Mouse (Mus musculus): ENCODE results near the gene Macf1. TPM values are rescaled to one million over a fixed set of nuclear protein-coding genes. Genes with fewer than 3 reads are reported as not detected.
A peak's percentile ranks its signal among the peaks of the same experiment; 100 is the strongest.
"Not testable (repeated sequence)": the region's sequence is repeated elsewhere in the genome, so short reads cannot be mapped to it uniquely, and the experiment has no call there.

Macf1 gene
- polyA plus RNA-seq, 1 experiment from 2014 or later = 75.7 TPM

DNA sequence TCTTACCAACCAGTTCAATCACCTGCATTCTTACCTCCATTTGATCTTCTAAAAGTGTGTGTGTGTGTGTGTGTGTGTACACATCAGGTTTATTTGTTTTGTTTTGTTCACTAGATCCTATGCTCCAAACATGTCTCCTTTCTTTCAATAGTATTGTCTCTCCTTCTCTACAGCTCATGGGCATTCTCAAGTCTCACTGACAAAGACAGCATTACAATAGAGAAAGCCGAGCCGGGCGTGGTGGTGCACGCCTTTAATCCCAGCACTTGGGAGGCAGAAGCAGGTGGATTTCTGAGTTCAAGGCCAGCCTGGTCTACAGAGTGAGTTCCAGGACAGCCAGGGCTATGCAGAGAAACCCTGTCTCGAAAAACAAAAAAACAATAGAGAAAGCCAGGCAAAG, 30.7 kb downstream of the Macf1 start:
- H3K4me1 ChIP-seq (ENCODE audit: control insufficient read depth, insufficient read depth, low read length); H3K36me3 ChIP-seq (ENCODE audit: control insufficient read depth, insufficient read depth, low read length); H3K4me2 ChIP-seq (ENCODE audit: low read length); H3K4me3 ChIP-seq (ENCODE audit: low read depth, low read length); ATAC-seq; H3K9ac ChIP-seq (ENCODE audit: low read depth, low read length); H3K9me3 ChIP-seq (replicated peaks; ENCODE audit: control insufficient read depth, low read length, poor library complexity, severe bottlenecking); H3K27ac ChIP-seq (ENCODE audit: low read length); H3K27me3 ChIP-seq (ENCODE audit: control insufficient read depth, insufficient read depth, low read depth, low read length): not testable (repeated sequence)
- WGBS = 85% methylated on average over 5 of the region's 5 CpGs

DNA sequence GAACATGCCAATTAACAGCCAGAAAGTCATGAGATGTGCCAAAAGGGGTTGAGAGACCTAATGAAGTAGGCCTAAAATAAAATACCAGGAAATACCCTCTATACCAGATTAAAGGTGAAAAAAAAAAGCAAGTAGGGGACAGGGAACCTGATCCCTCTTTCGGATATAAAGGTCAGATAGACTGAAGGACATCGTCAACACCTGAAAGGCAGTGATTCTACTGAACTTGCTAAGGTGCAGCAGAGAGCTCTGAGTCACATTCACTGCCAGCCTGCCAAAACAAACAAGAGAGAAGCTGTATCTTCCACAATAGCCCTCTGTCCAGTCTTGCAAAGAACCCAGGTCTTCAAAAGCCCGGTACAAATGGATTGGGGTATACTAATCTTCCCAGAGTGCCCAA, 32.0 kb downstream of the Macf1 start:
- H3K36me3 ChIP-seq (ENCODE audit: control insufficient read depth, insufficient read depth, low read length) = no peaks in the 10 kb centered on the region; the same call in 1 of the 2 replicates
- WGBS = 88% methylated on average over 3 of the region's 3 CpGs
- no peak overlapping the region for H3K4me3 ChIP-seq (ENCODE audit: low read depth, low read length)
- ATAC-seq = no peak
- no peaks in the 10 kb centered on the region for H3K9me3 ChIP-seq (replicated peaks; ENCODE audit: control insufficient read depth, low read length, poor library complexity, severe bottlenecking)
- H3K9ac ChIP-seq (ENCODE audit: low read depth, low read length) = no peak overlapping the region
- H3K27ac ChIP-seq (ENCODE audit: low read length) = no peak overlapping the region
- no peaks in the 10 kb centered on the region for H3K27me3 ChIP-seq (ENCODE audit: control insufficient read depth, insufficient read depth, low read depth, low read length)
- H3K4me2 ChIP-seq (ENCODE audit: low read length) = no peak overlapping the region
- H3K4me1 ChIP-seq (ENCODE audit: control insufficient read depth, insufficient read depth, low read length) = no peaks in the 10 kb centered on the region

DNA sequence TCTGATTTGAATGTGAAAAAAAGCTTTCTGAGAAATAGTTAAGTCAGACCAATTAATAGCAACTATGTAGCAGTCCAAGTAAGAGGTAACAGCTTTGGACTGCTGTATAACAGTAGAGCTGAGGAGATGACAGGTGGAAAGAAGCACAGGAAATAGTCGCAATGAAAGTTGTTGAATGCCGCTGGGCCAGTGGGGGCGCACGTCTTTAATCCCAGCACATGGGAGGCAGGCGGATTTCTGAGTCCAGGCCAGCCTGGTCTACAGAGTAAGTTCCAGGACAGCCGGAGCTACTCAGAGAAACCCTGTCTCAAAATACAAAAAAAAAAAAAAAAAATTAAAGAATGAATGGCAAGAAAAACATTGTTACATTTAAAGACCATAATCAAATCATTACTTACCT, 35.0 kb downstream of the Macf1 start:
- Histone ChIP-seq H3K4me1 (ENCODE audit: control insufficient read depth, insufficient read depth, low read length) (no peaks in the 10 kb centered on the region), H3K27ac (ENCODE audit: low read length) (no peak overlapping the region), H3K36me3 (ENCODE audit: control insufficient read depth, insufficient read depth, low read length) (no peaks in the 10 kb centered on the region; the same call in 1 of the 2 replicates), H3K9me3 (replicated peaks; ENCODE audit: control insufficient read depth, low read length, poor library complexity, severe bottlenecking) (no peaks in the 10 kb centered on the region), H3K27me3 (ENCODE audit: control insufficient read depth, insufficient read depth, low read depth, low read length) (no peaks in the 10 kb centered on the region), H3K4me2 (ENCODE audit: low read length) (no peak overlapping the region), H3K4me3 (ENCODE audit: low read depth, low read length) (no peak overlapping the region), H3K9ac (ENCODE audit: low read depth, low read length) (no peak overlapping the region)
- WGBS = 90% methylated on average over 6 of the region's 6 CpGs
- ATAC-seq = no peak

DNA sequence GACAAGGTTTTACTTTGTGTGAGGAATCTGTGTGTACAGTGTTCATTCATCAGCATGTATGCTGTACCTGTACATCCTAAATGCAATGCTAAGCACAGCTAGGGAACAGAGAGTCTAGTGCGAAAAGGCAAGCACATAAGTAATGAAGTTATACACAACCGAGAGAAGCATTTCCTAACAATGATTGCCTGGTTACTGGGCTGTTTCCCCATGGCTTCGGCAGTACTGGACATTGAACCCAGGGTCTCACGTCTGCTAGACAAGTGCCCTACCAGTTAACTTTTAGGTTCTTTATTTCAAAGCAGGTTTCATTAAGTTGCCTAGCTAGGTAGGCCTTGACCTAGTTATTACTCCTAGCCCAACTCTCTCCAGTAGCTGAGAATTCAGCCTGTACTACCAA, 36.5 kb downstream of the Macf1 start:
- H3K36me3 ChIP-seq (ENCODE audit: control insufficient read depth, insufficient read depth, low read length) = no peaks in the 10 kb centered on the region; the same call in 1 of the 2 replicates
- H3K27ac ChIP-seq (ENCODE audit: low read length) = no peak overlapping the region
- peaks cover 5% of the 10 kb centered on the region for H3K4me1 ChIP-seq (ENCODE audit: control insufficient read depth, insufficient read depth, low read length)
- ATAC-seq = no peak
- H3K9ac ChIP-seq (ENCODE audit: low read depth, low read length) = no peak overlapping the region
- H3K9me3 ChIP-seq (replicated peaks; ENCODE audit: control insufficient read depth, low read length, poor library complexity, severe bottlenecking) = no peaks in the 10 kb centered on the region
- H3K4me2 ChIP-seq (ENCODE audit: low read length) = no peak overlapping the region
- WGBS = 93% methylated on average over 4 of the region's 4 CpGs
- H3K27me3 ChIP-seq (ENCODE audit: control insufficient read depth, insufficient read depth, low read depth, low read length) = no peaks in the 10 kb centered on the region
- no peak overlapping the region for H3K4me3 ChIP-seq (ENCODE audit: low read depth, low read length)

DNA sequence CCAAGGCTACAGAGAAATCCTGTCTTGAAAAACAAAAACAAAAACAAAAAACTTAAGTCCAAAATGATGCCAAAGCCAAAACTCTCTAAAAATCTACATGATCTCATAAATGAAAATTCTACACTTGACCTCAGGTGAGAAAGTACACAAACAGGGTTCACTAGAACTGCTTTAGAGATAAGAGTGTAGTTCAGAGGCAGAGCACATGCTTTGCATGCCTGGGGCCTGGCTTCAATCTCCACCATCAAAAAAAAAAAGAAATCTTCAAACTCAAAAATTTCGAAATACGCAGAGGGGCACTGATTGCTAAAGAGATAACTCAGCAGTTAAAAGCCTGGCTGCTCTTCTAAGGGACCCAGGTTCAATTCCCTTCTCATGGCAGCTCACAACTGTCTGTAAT, 37.1 kb downstream of the Macf1 start:
- Histone ChIP-seq H3K27me3 (ENCODE audit: control insufficient read depth, insufficient read depth, low read depth, low read length) (no peaks in the 10 kb centered on the region), H3K27ac (ENCODE audit: low read length) (no peak overlapping the region), H3K36me3 (ENCODE audit: control insufficient read depth, insufficient read depth, low read length) (no peaks in the 10 kb centered on the region; the same call in 1 of the 2 replicates), H3K9me3 (replicated peaks; ENCODE audit: control insufficient read depth, low read length, poor library complexity, severe bottlenecking) (no peaks in the 10 kb centered on the region), H3K4me3 (ENCODE audit: low read depth, low read length) (no peak overlapping the region), H3K4me1 (ENCODE audit: control insufficient read depth, insufficient read depth, low read length) (peaks cover 9% of the 10 kb centered on the region), H3K4me2 (ENCODE audit: low read length) (no peak overlapping the region), H3K9ac (ENCODE audit: low read depth, low read length) (no peak overlapping the region)
- ATAC-seq = no peak
- 97% methylated on average over 2 of the region's 2 CpGs for WGBS

DNA sequence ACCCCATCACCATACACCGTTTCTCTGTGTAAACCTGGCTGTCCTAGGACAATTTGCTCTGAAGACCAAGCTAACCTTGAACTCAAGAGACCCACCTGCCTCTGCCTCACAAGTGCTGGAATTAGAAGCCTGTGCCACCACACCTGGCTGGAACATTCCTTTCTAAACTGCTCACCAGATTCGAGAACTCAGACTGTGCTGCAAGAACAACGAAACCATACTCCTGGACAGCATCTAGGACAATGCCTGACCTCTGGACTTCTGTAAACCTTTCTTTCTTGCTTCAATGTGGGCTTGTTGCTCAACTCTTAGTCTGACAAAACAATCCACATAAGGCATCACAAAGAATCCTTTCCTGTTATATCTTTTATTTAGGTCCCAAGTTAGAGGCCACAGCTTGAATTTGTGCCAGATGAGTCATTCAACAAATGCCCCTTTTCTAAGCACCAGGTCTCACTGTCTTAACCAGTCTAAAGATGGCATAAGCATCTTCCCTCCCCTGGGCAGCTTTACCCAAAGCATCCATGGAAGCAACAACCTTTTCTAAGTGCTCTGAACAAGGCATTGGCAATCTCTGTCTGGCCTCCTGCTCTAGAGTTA, 38.8 kb downstream of the Macf1 start:
- ATAC-seq = no peak
- no peak overlapping the region for H3K4me3 ChIP-seq (ENCODE audit: low read depth, low read length)
- no peak overlapping the region for H3K27ac ChIP-seq (ENCODE audit: low read length)
- H3K27me3 ChIP-seq (ENCODE audit: control insufficient read depth, insufficient read depth, low read depth, low read length) = no peaks in the 10 kb centered on the region
- no peaks in the 10 kb centered on the region for H3K9me3 ChIP-seq (replicated peaks; ENCODE audit: control insufficient read depth, low read length, poor library complexity, severe bottlenecking)
- 94% methylated on average over 3 of the region's 3 CpGs for WGBS
- no peak overlapping the region for H3K9ac ChIP-seq (ENCODE audit: low read depth, low read length)
- H3K36me3 ChIP-seq (ENCODE audit: control insufficient read depth, insufficient read depth, low read length) = no peaks in the 10 kb centered on the region; the same call in 1 of the 2 replicates
- peaks cover 9% of the 10 kb centered on the region for H3K4me1 ChIP-seq (ENCODE audit: control insufficient read depth, insufficient read depth, low read length)
- H3K4me2 ChIP-seq (ENCODE audit: low read length) = no peak overlapping the region

DNA sequence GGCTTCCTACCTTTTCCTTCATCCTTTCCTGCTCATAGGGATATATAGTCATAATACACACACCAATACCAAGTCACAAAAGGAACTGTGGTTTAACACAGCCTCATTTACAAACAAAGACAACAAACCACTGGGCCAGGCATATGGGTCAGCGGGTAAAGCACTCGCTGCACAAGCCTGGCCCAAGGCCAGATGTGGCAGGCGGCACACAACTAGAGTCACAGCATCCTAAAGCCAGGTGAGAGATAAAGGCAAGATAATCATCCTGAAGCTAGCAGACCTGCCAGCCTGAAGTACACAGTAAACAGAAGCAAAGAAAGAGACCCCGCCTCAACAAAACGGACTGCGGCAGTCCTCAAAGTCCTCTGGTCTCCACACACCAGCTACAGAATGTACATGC, 40.6 kb downstream of the Macf1 start:
- H3K9ac ChIP-seq (ENCODE audit: low read depth, low read length) = no peak overlapping the region
- H3K27ac ChIP-seq (ENCODE audit: low read length) = no peak overlapping the region; the same call in 1 of the 2 replicates
- H3K27me3 ChIP-seq (ENCODE audit: control insufficient read depth, insufficient read depth, low read depth, low read length) = no peaks in the 10 kb centered on the region
- no peaks in the 10 kb centered on the region for H3K36me3 ChIP-seq (ENCODE audit: control insufficient read depth, insufficient read depth, low read length)
- no peaks in the 10 kb centered on the region for H3K9me3 ChIP-seq (replicated peaks; ENCODE audit: control insufficient read depth, low read length, poor library complexity, severe bottlenecking)
- no peak overlapping the region for H3K4me3 ChIP-seq (ENCODE audit: low read depth, low read length)
- H3K4me2 ChIP-seq (ENCODE audit: low read length) = no peak overlapping the region
- ATAC-seq = peak; percentile 45; the same call in 1 of the 2 replicates
- H3K4me1 ChIP-seq (ENCODE audit: control insufficient read depth, insufficient read depth, low read length) = peaks cover 9% of the 10 kb centered on the region
- WGBS = 79% methylated on average over 6 of the region's 6 CpGs

DNA sequence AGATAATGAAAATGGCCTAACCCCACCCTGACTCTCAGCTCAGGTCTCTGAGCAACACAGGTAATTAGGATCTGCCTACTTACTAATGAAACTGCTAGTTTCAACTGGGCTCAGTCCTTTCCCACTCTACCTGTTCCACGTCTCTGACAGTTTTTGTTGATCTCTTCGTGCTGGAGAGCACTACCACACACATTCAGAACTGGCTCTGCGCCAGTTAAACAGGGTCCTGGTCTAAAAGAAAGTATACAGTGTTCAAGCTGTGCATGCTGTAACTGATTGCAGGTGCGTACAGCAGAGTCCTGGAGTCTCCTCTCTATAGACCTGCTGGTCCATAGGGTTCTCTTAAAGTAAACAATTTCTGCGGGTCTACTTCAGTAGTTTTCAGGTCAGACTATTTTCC, 41.3 kb downstream of the Macf1 start:
- no peak overlapping the region for H3K4me2 ChIP-seq (ENCODE audit: low read length)
- H3K4me3 ChIP-seq (ENCODE audit: low read depth, low read length) = no peak overlapping the region
- H3K27ac ChIP-seq (ENCODE audit: low read length) = no peak overlapping the region
- H3K4me1 ChIP-seq (ENCODE audit: control insufficient read depth, insufficient read depth, low read length) = peaks cover 9% of the 10 kb centered on the region
- 0 out of 2 replicates have a peak, but pooled peaks cover 2% of the 10 kb centered on the region for H3K36me3 ChIP-seq (ENCODE audit: control insufficient read depth, insufficient read depth, low read length)
- H3K9me3 ChIP-seq (replicated peaks; ENCODE audit: control insufficient read depth, low read length, poor library complexity, severe bottlenecking) = no peaks in the 10 kb centered on the region
- 79% methylated on average over 5 of the region's 5 CpGs for WGBS
- no peaks in the 10 kb centered on the region for H3K27me3 ChIP-seq (ENCODE audit: control insufficient read depth, insufficient read depth, low read depth, low read length)
- no peak for ATAC-seq
- H3K9ac ChIP-seq (ENCODE audit: low read depth, low read length) = no peak overlapping the region

DNA sequence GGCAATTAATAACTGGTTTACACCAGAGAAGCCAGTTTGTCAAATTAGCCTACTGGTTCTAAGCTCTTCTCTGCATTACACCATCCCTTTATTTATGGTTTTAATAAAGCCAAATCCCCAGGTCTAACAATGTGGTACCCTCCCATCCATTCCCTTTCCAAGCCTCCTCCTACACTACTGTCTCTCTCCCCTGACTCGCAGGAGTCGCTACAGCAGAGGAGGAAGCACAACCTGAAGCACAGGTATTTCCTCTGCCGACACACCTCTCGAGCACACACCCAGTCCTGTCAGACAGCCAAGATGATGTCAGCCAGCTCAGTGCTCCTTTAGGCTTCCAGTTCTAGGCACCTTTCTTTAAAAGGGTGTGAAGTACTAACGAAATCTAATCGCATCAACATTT, 47.0 kb downstream of the Macf1 start:
- Histone ChIP-seq H3K4me2 (ENCODE audit: low read length) (no peak overlapping the region), H3K4me1 (ENCODE audit: control insufficient read depth, insufficient read depth, low read length) (no peaks in the 10 kb centered on the region), H3K27me3 (ENCODE audit: control insufficient read depth, insufficient read depth, low read depth, low read length) (no peaks in the 10 kb centered on the region), H3K9ac (ENCODE audit: low read depth, low read length) (no peak overlapping the region), H3K27ac (ENCODE audit: low read length) (no peak overlapping the region), H3K9me3 (replicated peaks; ENCODE audit: control insufficient read depth, low read length, poor library complexity, severe bottlenecking) (no peaks in the 10 kb centered on the region), H3K36me3 (ENCODE audit: control insufficient read depth, insufficient read depth, low read length) (0 out of 2 replicates have a peak, but pooled peaks cover 2% of the 10 kb centered on the region), H3K4me3 (ENCODE audit: low read depth, low read length) (no peak overlapping the region)
- no peak for ATAC-seq
- 94% methylated on average over 6 of the region's 6 CpGs for WGBS

All from midbrain, embryonic 16.5 days (tissue).